Mouse (Mus musculus) liver, embryonic 14.5 days (tissue): ENCODE data around the gene Daxx.
"Not testable (repeated sequence)": the region's sequence is repeated elsewhere in the genome, so short reads cannot be mapped to it uniquely, and the experiment has no call there.

Experiments
- CTCF ChIP-seq: IDR thresholded peaks from 2 replicates; pipeline ENCODE4 v1.5.1; 2016; ENCODE audit warnings: antibody characterized with exemption, low read depth, control low read depth
- EP300 ChIP-seq: IDR thresholded peaks from 2 replicates; pipeline ENCODE4 v1.6.1; 2016; ENCODE audit warnings: antibody characterized with exemption, low read depth

DNA sequence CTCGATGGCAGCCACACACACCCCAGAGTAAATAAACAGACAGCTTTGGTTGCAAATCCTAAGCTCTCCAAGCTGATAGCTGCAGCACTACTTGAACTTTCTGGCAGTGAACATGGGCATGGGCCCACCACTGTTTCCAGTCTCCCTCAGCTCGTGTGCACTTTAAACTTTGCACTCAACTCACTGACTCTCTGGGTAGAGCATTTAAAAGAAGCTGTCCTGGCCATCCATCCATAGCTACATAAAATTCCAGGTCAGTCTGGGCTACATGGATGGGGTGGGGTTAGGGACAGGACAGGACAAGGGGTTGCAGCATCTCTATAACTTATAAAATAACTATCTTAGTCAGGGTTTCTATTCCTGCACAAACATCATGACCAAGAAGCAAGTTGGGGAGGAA is 21.4 kb upstream of the Daxx start:
- TF ChIP-seq EP300, CTCF: not testable (repeated sequence)
